Mouse (Mus musculus): ENCODE data around the gene Sec14l1.

DNA sequence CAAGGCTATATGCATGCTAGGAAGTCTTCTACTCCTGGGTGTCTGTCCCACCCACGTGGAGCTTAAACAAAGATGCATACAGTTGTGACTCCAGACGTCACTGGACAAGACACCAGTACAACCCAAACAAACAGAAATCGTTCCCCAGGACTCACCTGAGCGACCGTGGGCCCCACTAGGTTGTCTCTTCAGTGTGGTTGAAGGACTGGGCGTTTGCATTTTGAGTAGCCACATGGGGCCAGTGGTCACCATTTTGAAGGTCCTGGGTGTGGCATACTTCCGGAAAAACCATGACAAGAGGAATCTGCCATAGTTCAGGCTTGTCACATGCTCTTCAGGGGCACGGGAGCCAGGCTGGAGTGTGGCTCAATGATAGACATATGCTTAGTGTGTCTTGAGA lies 37.1 kb upstream of the Sec14l1 start:
- TF ChIP-seq GATA1 (IDR thresholded peaks at IDR 0.05; ENCODE audit: borderline replicate concordance, low read length) (no peak), FLI1 (IDR thresholded peaks at IDR 0.05; ENCODE audit: low read length) (no peak)
